Mouse (Mus musculus) lung, embryonic 14.5 days (tissue): ENCODE results near the gene Pdap1. TPM values are rescaled to one million over a fixed set of nuclear protein-coding genes. Genes with fewer than 3 reads are reported as not detected.

Source experiments
- ATAC-seq: fragments of 200-750 bp; cut with Nextera tagmentation; 2 replicates; pipeline ENCODE4 v1.8.0; 2017; ENCODE audit warnings: mild to moderate bottlenecking, moderate TSS enrichment, moderate library complexity; ENCODE audit not compliant: insufficient read depth
- DNase-seq: peaks from one replicate; pipeline ENCODE4 v3.0.0-alpha.2; 2015
- H3K27ac ChIP-seq: fragments of 300-500 bp; sonication (generic); 2 replicates; pipeline ENCODE4 v1.5.1; 2014; ENCODE audit warnings: low read depth, mild to moderate bottlenecking, moderate library complexity
- H3K27me3 ChIP-seq: fragments of 300-500 bp; sonication (generic); 2 replicates; pipeline ENCODE4 v1.6.1; 2014; ENCODE audit warnings: low read length, control low read depth; ENCODE audit not compliant: insufficient read depth
- H3K36me3 ChIP-seq: fragments of 300-500 bp; sonication (generic); 2 replicates; pipeline ENCODE4 v1.6.1; 2014; ENCODE audit warnings: control low read depth; ENCODE audit not compliant: insufficient read depth
- H3K4me1 ChIP-seq: fragments of 300-500 bp; sonication (generic); 2 replicates; pipeline ENCODE4 v1.6.1; 2014; ENCODE audit warnings: antibody characterized with exemption, control low read depth; ENCODE audit not compliant: insufficient read depth
- H3K4me2 ChIP-seq: fragments of 300-500 bp; sonication (generic); 2 replicates; pipeline ENCODE4 v1.6.1; 2014; ENCODE audit warnings: mild to moderate bottlenecking
- H3K4me3 ChIP-seq: fragments of 300-500 bp; sonication (generic); 2 replicates; pipeline ENCODE4 v1.5.1; 2014; ENCODE audit warnings: low read depth, low read length
- H3K9ac ChIP-seq: fragments of 300-500 bp; sonication (generic); 2 replicates; pipeline ENCODE4 v1.6.1; 2014
- H3K9me3 ChIP-seq: fragments of 300-500 bp; sonication (generic); 2 replicates; pipeline ENCODE4 v1.6.1; 2016; ENCODE audit warnings: low read depth, low read length, control low read depth
- CTCF ChIP-seq: IDR thresholded peaks from 2 replicates; pipeline ENCODE4 v1.5.1; 2016; ENCODE audit warnings: antibody characterized with exemption, low read depth
- WGBS: fragments of 180-500 bp; shearing (Covaris S2); extraction: QIAGEN DNeasy Blood & Tissue Kit; methylation state at CpG from one replicate; pipeline ENCODE4 v1.1.7; 2014; 5-methylcytosine and 5-hydroxymethylcytosine counted together
- polyA plus RNA-seq: library from polyadenylated mRNA; unstranded; fragments of >200 nt; fragmentation: Nextera tagmentation; extraction: Ambion mirVana; gene quantifications from 2 replicates; pipeline ENCODE4 v1.2.1, GENCODE M21; 2014

Pdap1 gene
- polyA plus RNA-seq, 1 experiment from 2014 or later: 107 TPM

DNA sequence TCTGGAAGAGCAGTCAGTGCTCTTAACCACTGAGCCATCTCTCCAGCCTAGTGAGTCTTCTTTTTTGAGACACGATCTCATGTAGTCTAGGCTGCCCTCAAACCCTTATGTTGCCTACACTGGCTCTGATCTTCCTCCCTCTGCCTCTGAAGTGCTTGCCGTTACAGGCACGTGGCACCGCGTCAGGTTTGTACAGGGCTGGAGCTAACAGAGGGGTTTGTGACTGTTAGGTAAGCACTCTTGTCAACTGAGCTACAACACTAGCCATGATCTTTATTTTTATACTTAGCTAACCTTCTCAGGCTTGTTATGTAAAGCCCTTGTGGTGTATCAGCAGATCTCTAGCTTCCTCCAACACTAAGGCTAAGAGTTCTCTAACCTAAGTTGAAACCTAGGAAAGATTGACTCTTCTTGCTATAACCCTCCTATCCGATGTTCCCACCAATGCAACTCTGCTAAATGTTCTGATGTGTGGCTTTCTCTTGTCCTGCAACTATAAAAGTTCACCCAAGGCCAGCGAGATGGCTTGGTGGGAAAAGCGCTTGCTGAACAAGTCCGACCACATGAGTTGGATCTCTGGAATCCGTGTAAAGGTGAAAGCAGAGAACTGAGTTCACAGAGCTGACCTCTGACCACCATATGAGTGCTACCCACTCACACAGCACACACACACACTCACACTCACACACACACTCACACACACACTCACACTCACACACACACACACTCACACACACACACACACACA lies 58.0 kb downstream of the Pdap1 start:
- ATAC-seq: no peak
- no peaks in the 10 kb centered on the region for H3K36me3 ChIP-seq
- no peaks in the 10 kb centered on the region for H3K27me3 ChIP-seq
- no peak overlapping the region for H3K4me3 ChIP-seq
- H3K4me2 ChIP-seq: no peak overlapping the region
- WGBS: 68% methylated on average over 10 of the region's 10 CpGs
- H3K4me1 ChIP-seq: no peaks in the 10 kb centered on the region
- no peak overlapping the region for H3K27ac ChIP-seq
- no peak overlapping the region for H3K9ac ChIP-seq
- DNase-seq: no peak
- H3K9me3 ChIP-seq: no peaks in the 10 kb centered on the region
- TF ChIP-seq CTCF: no peak

Other genes with a start within 250 kb of the Pdap1 start
- gene Smurf1, start 174.4 kb downstream of the Pdap1 start, polyA plus RNA-seq: 27.0 and 28.3 TPM in 2 replicates
- not detected in 2 replicates for gene Gm4871, start 107.5 kb downstream of the Pdap1 start, polyA plus RNA-seq
- not detected in 2 replicates for gene 1700018F24Rik, start 97.2 kb downstream of the Pdap1 start, polyA plus RNA-seq
- gene Arpc1a, start 56.4 kb downstream of the Pdap1 start, polyA plus RNA-seq: 144 and 148 TPM in 2 replicates
- not detected in 2 replicates for gene Kpna7, start 56.2 kb downstream of the Pdap1 start, polyA plus RNA-seq
- 182 and 189 TPM in 2 replicates for gene Arpc1b, start 26.0 kb downstream of the Pdap1 start, polyA plus RNA-seq
- 201 and 204 TPM in 2 replicates for gene Bud31, start 124 bp upstream of the Pdap1 start, polyA plus RNA-seq
- gene Ptcd1, start 26.9 kb upstream of the Pdap1 start, polyA plus RNA-seq: 13.0 and 14.4 TPM in 2 replicates
- gene Cpsf4, start 27.0 kb upstream of the Pdap1 start, polyA plus RNA-seq: 36.5 and 42.3 TPM in 2 replicates
- gene Atp5j2, start 51.8 kb upstream of the Pdap1 start, polyA plus RNA-seq: 564 and 578 TPM in 2 replicates
- 7.0 and 7.5 TPM in 2 replicates for gene Zkscan14, start 61.6 kb upstream of the Pdap1 start, polyA plus RNA-seq
- gene Zkscan5, start 64.3 kb upstream of the Pdap1 start, polyA plus RNA-seq: 12.9 and 13.4 TPM in 2 replicates
- 34.4 and 37.0 TPM in 2 replicates for gene Zfp655, start 91.5 kb upstream of the Pdap1 start, polyA plus RNA-seq
- 0.36 and 0.57 TPM in 2 replicates for gene Zscan25, start 140.3 kb upstream of the Pdap1 start, polyA plus RNA-seq
- not detected in 2 replicates for gene Cyp3a57, start 205.0 kb upstream of the Pdap1 start, polyA plus RNA-seq